Mouse (Mus musculus) ES-E14 (cell line): ENCODE results near the gene Spink2.

Experiments
- CHD2 ChIP-seq: IDR thresholded peaks from 2 replicates; pipeline ENCODE4 v1.6.1; 2014; ENCODE audit warnings: mild to moderate bottlenecking, low read depth, low read length, inconsistent platforms
- HCFC1 ChIP-seq: IDR thresholded peaks from 2 replicates; pipeline ENCODE4 v1.6.1; 2012; ENCODE audit warnings: low read length, inconsistent platforms, borderline replicate concordance; ENCODE audit not compliant: insufficient read depth
- ZC3H11A ChIP-seq: IDR thresholded peaks from 2 replicates; pipeline ENCODE4 v1.6.1; 2012; ENCODE audit warnings: low read depth, mild to moderate bottlenecking, inconsistent platforms, low read length, borderline replicate concordance

DNA sequence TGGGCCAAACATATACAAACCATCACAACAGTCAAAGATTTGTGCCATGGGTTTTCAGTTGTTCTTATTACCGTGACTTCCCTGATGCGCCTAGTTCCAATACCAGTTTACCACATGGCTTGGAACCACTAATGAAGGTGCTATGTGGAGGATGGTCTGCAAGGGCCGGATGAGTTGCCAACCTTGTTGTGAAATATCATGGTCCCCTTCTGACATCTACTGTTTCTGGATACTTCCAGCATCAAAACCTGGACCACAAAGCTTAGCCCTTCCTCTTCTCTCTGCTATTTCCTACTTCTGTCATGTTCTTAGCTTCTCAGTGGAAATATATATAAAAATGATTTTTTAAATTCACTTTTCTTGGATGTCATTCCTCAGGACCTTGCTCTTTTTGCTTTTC lies 48.7 kb downstream of the Spink2 start:
- TF ChIP-seq HCFC1 (no peak), CHD2 (no peak), ZC3H11A (no peak)
